Mouse (Mus musculus) hindbrain, embryonic 10.5 days (tissue): ENCODE results near the gene Tob1. TPM values are rescaled to one million over a fixed set of nuclear protein-coding genes. Genes with fewer than 3 reads are reported as not detected.

Source experiments
- DNase-seq: peaks from one replicate; pipeline ENCODE4 v3.0.0-alpha.2; 2017; ENCODE audit warnings: low spot score
- H3K27ac ChIP-seq: fragments of 300-500 bp; sonication (generic); 2 replicates; pipeline ENCODE4 v1.5.1; 2016; ENCODE audit warnings: mild to moderate bottlenecking, moderate library complexity
- H3K27me3 ChIP-seq: fragments of 300-500 bp; sonication (generic); 2 replicates; pipeline ENCODE4 v1.6.1; 2016; ENCODE audit warnings: mild to moderate bottlenecking; ENCODE audit not compliant: poor library complexity, insufficient read depth, severe bottlenecking
- H3K36me3 ChIP-seq: fragments of 300-500 bp; sonication (generic); 2 replicates; pipeline ENCODE4 v1.6.1; 2016; ENCODE audit warnings: mild to moderate bottlenecking, moderate library complexity
- H3K4me1 ChIP-seq: fragments of 300-500 bp; sonication (generic); replicated peaks from 2 replicates; pipeline ENCODE4 v1.6.1; 2016; ENCODE audit warnings: mild to moderate bottlenecking
- H3K4me3 ChIP-seq: fragments of 300-500 bp; sonication (generic); 2 replicates; pipeline ENCODE4 v1.5.1; 2016; ENCODE audit warnings: mild to moderate bottlenecking, moderate library complexity
- H3K9me3 ChIP-seq: fragments of 300-500 bp; sonication (generic); 2 replicates; pipeline ENCODE4 v1.6.1; 2016; ENCODE audit warnings: mild to moderate bottlenecking, moderate library complexity
- WGBS: fragments of 180-500 bp; shearing (Covaris S2); methylation state at CpG from one replicate; pipeline ENCODE4 v1.1.7; 2016; 5-methylcytosine and 5-hydroxymethylcytosine counted together
- polyA plus RNA-seq: library from polyadenylated mRNA; unstranded; fragments of >200 nt; fragmentation: Nextera tagmentation; extraction: Ambion mirVana; gene quantifications from 2 replicates; pipeline ENCODE4 v1.2.1, GENCODE M21; 2016

The Tob1 gene
- 22.3 and 31.1 TPM in 2 replicates for polyA plus RNA-seq

DNA sequence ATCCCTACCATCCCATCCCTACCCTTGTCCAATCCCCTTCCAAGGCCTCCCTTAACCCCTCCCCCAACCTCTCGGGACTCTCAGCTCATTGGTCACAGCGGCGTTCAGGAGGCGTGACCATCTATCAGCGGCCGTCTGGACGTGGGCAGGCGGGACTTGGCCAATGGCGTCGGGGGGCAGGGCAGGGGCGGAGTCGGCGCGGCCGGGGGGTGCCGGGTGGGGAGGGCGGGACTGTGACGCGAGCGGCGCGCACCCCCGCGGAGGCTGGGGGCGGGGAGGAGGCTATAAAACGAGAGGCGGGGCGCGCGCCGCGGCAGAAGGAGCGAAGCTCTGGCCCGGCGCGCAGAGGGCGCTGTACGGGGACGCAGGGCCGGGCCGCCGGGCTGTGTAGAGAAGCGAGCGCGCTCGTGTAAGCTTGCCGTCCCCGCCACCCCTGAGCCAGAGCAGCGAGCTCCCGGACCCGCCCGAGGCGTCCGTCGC, at the start of gene Tob1:
Tob1 (plus strand) TSS at position 331 of the 480 bp plus-strand sequence.
- WGBS: under 1% methylated on average over 54 of the region's 55 CpGs
- Histone ChIP-seq H3K9me3 (no peaks in the 10 kb centered on the region), H3K27ac (peak within 1 kb of the TSS; percentile 97), H3K27me3 (no peaks in the 10 kb centered on the region), H3K4me3 (peak within 1 kb of the TSS; percentile 74), H3K4me1 (peaks cover 47% of the 10 kb centered on the region), H3K36me3 (peaks cover 18% of the 10 kb centered on the region)
- DNase-seq: peak; percentile 99

DNA sequence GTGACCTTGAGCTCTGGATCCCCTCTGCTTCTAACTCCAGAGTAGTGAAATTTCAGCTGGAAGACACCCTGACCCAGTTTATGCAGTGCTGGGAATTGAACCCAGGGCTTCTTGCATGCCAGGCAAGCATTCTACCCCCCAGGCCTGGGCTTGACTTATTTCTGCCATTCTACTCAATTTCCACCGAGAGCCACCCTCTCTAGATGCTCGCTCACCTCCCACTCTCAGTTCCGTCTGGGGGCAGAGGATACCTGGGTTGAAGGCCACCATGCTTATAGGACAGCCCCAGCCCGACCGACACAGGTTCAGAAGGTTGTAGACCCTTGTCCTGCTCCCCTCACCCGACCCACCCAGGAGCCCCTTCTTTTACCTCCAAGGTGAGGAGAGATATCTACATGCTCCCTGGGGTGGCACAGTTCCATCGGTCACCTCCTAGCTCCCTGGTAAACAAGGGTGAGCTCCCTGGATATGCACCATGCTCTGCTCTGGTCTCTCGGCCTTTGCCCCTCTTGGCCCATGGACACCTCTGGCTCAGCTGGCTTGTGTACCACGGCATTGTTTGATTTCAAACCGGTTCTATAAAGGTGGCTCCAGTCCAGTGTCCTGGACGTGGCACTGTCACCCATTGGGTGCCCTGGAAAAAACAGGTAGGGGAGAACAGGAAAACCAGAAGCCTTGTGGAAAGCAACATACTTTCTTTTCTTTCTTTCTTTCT, 49.2 kb upstream of the Tob1 start:
- Histone ChIP-seq H3K4me3 (no peak overlapping the region), H3K27ac (peak overlapping the region; percentile 92), H3K9me3 (no peaks in the 10 kb centered on the region), H3K36me3 (no peaks in the 10 kb centered on the region), H3K4me1 (peaks cover 59% of the 10 kb centered on the region), H3K27me3 (no peaks in the 10 kb centered on the region)
- no peak for DNase-seq
- WGBS: 86% methylated on average over 11 of the region's 11 CpGs

DNA sequence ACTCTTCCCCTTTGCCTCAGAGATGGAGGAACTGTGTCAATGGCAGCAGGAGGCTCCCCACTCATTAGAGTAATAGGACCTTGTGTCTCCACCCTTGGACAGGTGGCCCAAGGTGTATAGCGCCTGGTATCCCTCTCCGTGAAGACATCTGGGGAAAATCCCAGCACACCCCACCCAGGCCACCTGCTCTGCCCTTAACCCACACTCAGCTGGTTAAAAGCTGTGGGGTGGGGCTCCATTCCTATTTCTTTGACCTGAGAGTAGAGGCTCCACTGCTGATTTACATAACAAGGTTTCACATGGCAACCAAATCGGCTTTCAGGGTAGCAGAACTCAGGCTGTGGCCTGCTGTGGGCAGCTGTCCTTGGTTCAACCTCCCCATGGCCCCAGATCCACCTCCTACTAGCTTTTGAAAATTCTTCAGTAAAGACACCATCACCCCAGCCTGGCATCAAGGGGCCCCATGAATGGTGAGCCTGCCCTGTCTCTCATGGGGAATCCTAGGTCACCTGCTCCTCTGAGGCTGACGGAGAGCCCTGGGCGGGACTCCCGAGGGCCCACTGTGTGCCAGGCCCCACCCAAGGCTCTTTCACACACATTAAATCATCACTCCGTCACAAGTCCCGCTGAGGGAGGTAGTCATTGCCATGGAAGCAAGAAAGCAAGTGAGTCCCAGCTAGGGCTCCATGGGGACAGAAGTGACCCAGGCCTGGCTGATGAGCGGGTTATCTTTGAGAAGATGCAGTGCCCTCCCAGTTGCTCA, 48.1 kb upstream of the Tob1 start:
- H3K27ac ChIP-seq: peak overlapping the region; percentile 66
- no peak for DNase-seq
- no peaks in the 10 kb centered on the region for H3K27me3 ChIP-seq
- H3K36me3 ChIP-seq: no peaks in the 10 kb centered on the region
- H3K9me3 ChIP-seq: no peaks in the 10 kb centered on the region
- peaks cover 66% of the 10 kb centered on the region for H3K4me1 ChIP-seq
- 66% methylated on average over 9 of the region's 9 CpGs for WGBS
- no peak overlapping the region for H3K4me3 ChIP-seq

- 70% methylated on average over 4 of the region's 4 CpGs for WGBS
- DNase-seq: no peak
- Histone ChIP-seq H3K27ac (0 out of 2 replicates have a peak overlapping the region, but pooled peaks have one; percentile 16), H3K4me3 (no peak overlapping the region), H3K9me3 (no peaks in the 10 kb centered on the region), H3K4me1 (peaks cover 42% of the 10 kb centered on the region), H3K27me3 (no peaks in the 10 kb centered on the region), H3K36me3 (no peaks in the 10 kb centered on the region)
These were observed 45.5 kb upstream of the Tob1 start for GRCm38 (mm10) chr11:94165745-94166144.

GRCm38 (mm10) chr11:94168238-94168637, 43.0 kb upstream of the Tob1 start:
- Histone ChIP-seq H3K36me3 (no peaks in the 10 kb centered on the region), H3K27me3 (no peaks in the 10 kb centered on the region), H3K4me3 (no peak overlapping the region), H3K27ac (no peak overlapping the region), H3K4me1 (peaks cover 28% of the 10 kb centered on the region), H3K9me3 (no peaks in the 10 kb centered on the region)
- 62% methylated on average over 5 of the region's 5 CpGs for WGBS
- DNase-seq: no peak

- Histone ChIP-seq H3K4me1 (peaks cover 18% of the 10 kb centered on the region; the same call in 1 of the 2 replicates), H3K9me3 (no peaks in the 10 kb centered on the region), H3K36me3 (no peaks in the 10 kb centered on the region), H3K27ac (no peak overlapping the region), H3K4me3 (no peak overlapping the region), H3K27me3 (no peaks in the 10 kb centered on the region)
- DNase-seq: no peak
- WGBS: 78% methylated on average over 5 of the region's 5 CpGs
These were observed 41.7 kb upstream of the Tob1 start for GRCm38 (mm10) chr11:94169596-94169995.

DNA sequence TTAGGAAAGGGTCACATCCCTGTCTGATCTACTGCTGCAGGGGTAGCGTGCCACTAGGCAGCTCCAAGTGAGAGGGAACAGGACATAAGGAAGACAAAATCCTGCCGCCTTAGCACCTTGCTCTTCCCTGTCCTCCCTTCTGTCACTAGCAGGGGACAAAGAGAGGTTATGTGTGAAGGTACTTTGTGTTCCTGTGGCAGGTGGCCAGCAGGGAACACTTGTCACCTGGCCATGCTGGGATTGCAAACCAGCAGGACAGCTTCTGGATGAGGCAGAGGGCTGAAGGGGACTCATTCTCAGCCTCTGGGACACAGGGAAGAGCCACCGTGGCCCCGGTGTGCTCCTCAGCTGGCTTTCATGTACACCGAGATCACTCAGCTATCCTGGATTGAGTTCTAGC, 39.6 kb upstream of the Tob1 start:
- no peak overlapping the region for H3K4me3 ChIP-seq
- no peak overlapping the region for H3K27ac ChIP-seq
- H3K9me3 ChIP-seq: no peaks in the 10 kb centered on the region
- H3K4me1 ChIP-seq: peaks cover 30% of the 10 kb centered on the region
- DNase-seq: no peak
- 87% methylated on average over 5 of the region's 5 CpGs for WGBS
- no peaks in the 10 kb centered on the region for H3K36me3 ChIP-seq
- no peaks in the 10 kb centered on the region for H3K27me3 ChIP-seq

GRCm38 (mm10) chr11:94172186-94172585, 39.1 kb upstream of the Tob1 start:
- no peaks in the 10 kb centered on the region for H3K9me3 ChIP-seq
- 84% methylated on average over 9 of the region's 9 CpGs for WGBS
- peaks cover 26% of the 10 kb centered on the region for H3K4me1 ChIP-seq
- H3K27me3 ChIP-seq: no peaks in the 10 kb centered on the region
- no peak overlapping the region for H3K4me3 ChIP-seq
- no peak overlapping the region for H3K27ac ChIP-seq
- H3K36me3 ChIP-seq: no peaks in the 10 kb centered on the region
- no peak for DNase-seq

DNA sequence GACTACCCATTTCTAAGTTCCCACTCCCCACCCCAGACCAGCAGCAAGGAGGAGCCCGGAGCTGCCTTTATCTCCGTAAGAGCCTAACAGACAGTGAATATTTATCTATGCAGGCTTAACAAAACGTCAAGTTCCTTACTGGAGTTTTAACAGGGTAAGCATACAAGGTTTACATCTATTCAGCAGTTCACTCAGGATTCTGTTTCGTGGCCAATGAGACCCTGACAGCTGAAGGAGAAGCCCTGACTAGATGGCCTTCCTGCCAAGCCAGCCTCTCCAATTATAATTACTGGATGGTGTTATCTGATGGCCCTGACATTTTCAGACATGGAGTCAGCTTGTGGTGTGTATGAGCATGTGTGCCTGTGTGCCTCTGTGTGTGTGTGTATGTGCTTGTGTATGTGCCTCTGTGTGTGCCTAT, 37.5 kb upstream of the Tob1 start:
- no peak for DNase-seq
- no peaks in the 10 kb centered on the region for H3K36me3 ChIP-seq
- H3K4me3 ChIP-seq: no peak overlapping the region
- 63% methylated on average over 4 of the region's 4 CpGs for WGBS
- H3K27me3 ChIP-seq: no peaks in the 10 kb centered on the region
- H3K4me1 ChIP-seq: peaks cover 19% of the 10 kb centered on the region
- H3K9me3 ChIP-seq: no peaks in the 10 kb centered on the region
- no peak overlapping the region for H3K27ac ChIP-seq

DNA sequence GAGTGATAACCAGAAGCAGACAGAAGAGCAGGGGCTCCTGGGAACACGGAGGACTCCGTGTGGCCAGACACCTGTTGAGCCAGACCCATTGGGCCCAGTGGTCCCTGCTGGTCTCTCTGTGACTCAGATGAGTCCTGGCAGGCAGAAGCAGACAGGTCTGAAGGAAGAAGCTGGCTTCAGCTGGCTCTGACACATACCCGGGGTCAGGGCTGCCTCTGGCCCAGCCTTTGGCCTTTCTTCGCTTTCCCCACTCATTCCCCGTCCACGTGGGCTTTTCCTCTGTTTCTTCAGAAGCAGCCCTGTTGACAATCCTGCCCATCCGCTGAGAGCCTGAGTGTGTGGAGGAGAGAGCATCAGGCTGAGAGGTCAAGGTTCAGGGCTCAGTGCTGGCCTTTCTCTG, 36.0 kb upstream of the Tob1 start:
- no peaks in the 10 kb centered on the region for H3K36me3 ChIP-seq
- peaks cover 19% of the 10 kb centered on the region for H3K4me1 ChIP-seq
- H3K27me3 ChIP-seq: no peaks in the 10 kb centered on the region
- DNase-seq: no peak
- no peak overlapping the region for H3K4me3 ChIP-seq
- WGBS: 56% methylated on average over 7 of the region's 7 CpGs
- no peaks in the 10 kb centered on the region for H3K9me3 ChIP-seq
- H3K27ac ChIP-seq: 0 out of 2 replicates have a peak overlapping the region, but pooled peaks have one; percentile 24

DNA sequence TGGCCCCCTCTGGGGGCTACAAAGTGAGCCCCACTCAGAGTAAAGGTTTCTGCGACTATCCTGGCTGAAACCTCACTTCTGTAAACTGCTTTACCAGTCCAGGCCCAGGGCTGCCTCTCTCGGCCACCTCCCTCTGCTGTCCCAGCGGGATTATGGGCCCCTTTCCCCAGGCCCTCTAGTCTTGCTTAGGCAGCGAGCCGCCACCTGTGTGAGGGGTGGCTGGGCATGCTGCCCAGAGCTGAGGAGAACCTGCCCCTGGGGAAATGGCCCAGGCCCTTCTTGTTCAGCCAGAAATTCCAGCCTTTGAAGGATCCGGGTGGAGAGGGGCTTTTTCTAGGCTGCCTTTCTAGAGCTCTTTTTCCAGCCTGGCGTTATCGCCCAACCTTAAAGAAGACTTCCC, 35.6 kb upstream of the Tob1 start:
- DNase-seq: no peak
- Histone ChIP-seq H3K9me3 (no peaks in the 10 kb centered on the region), H3K4me1 (peaks cover 19% of the 10 kb centered on the region), H3K4me3 (no peak overlapping the region), H3K27ac (0 out of 2 replicates have a peak overlapping the region, but pooled peaks have one; percentile 24), H3K27me3 (no peaks in the 10 kb centered on the region), H3K36me3 (no peaks in the 10 kb centered on the region)
- 54% methylated on average over 8 of the region's 8 CpGs for WGBS

- H3K27ac ChIP-seq: no peak overlapping the region
- 86% methylated on average over 15 of the region's 15 CpGs for WGBS
- no peaks in the 10 kb centered on the region for H3K36me3 ChIP-seq
These were observed 33.2 kb upstream of the Tob1 start for GRCm38 (mm10) chr11:94177841-94178585.

More at GRCm38 (mm10) chr11:94177841-94178585, 33.2 kb upstream of the Tob1 start:
- no peaks in the 10 kb centered on the region for H3K27me3 ChIP-seq
- no peaks in the 10 kb centered on the region for H3K9me3 ChIP-seq
- no peak overlapping the region for H3K4me3 ChIP-seq
- peaks cover 12% of the 10 kb centered on the region for H3K4me1 ChIP-seq
- DNase-seq: no peak
